Mouse (Mus musculus): ENCODE data around the gene Smok3a.
"Not testable (repeated sequence)": the region's sequence is repeated elsewhere in the genome, so short reads cannot be mapped to it uniquely, and the experiment has no call there.

Gene Smok3a

GRCm38 (mm10) chr5:138020961-138021479 is at the start of gene Smok3a, which contains the start of gene Smok3b:
TSS of gene Smok3a (plus strand) at chr5:138021261.
TSS of gene Smok3b (plus strand) at chr5:138021429.
- DNase-seq (ENCODE audit: low spot score in 2 of 2) = not testable (repeated sequence)

DNA sequence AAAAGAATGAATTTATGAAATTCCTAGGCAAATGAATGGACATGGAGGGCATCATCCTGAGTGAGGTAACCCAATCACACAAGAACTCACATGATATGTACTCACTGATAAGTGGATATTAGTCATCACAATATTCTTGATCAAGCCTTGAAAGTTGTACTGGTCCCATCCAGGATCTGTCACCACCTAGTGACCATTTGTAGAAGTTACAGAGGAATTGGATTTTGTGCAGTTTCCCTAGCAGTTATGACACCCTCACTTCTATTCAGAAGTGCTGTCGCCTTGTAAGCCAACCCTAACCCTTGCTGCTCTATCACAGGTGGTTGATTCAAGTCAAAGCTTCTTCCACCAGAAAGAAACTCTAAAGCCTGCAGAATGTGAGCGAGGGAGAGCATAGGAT is 47.9 kb upstream of the Smok3a start:
- no peak for DNase-seq (ENCODE audit: low spot score in 2 of 2)

DNA sequence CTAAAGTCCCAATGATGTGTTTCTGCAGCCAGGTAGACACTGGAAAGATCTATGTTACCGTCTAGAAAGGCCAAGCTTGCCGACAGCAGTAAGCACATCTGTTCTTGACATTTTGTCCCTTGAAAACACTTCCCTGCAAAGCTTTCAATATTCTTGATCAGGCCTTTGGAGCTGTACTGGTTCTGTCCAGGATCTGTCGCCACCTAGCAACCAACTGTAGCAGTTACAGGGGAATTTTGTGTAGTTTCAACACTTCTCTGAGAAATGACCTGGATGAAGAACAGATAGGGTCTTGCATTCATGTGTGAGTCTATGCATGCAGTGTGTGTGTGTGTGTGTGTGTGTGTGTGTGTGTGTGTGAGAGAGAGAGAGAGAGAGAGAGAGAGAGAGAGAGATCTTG is 47.3 kb upstream of the Smok3a start:
- DNase-seq (ENCODE audit: low spot score in 2 of 2) = no peak

- no peak for DNase-seq (ENCODE audit: low spot score in 2 of 2)
Measured at GRCm38 (mm10) chr5:137974724-137975123, 46.3 kb upstream of the Smok3a start.

GRCm38 (mm10) chr5:137975434-137975833 is 45.6 kb upstream of the Smok3a start:
- DNase-seq (ENCODE audit: low spot score in 2 of 2) = no peak

DNA sequence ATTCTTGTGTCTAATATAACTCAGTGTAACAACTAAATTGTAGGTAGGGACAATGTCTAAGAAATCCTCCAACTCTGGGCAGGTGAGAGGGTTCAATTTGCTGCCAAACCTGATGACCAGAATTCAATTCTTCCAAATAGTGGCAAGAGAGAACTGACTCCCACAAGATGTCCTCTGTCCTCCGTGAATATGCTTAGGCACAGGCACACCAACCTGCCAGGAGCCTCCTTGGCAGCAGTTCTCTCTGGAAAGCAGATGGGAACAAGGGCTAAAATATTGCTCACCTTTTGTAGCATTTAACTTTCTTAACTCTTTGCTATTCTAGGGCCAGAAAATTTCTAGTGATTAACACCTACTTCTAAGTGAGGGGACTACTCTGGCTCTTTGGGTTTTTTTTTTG is 43.8 kb upstream of the Smok3a start:
- no peak for DNase-seq (ENCODE audit: low spot score in 2 of 2)

GRCm38 (mm10) chr5:137979081-137979480 is 42.0 kb upstream of the Smok3a start:
- no peak for DNase-seq (ENCODE audit: low spot score in 2 of 2)

GRCm38 (mm10) chr5:137981300-137981699 is 39.8 kb upstream of the Smok3a start, which contains the start of gene Azgp1:
TSS of gene Azgp1 (plus strand) at chr5:137981520.
- DNase-seq (ENCODE audit: low spot score in 2 of 2) = no peak

- DNase-seq (ENCODE audit: low spot score in 2 of 2) = no peak
Measured at GRCm38 (mm10) chr5:137986351-137986750, 34.7 kb upstream of the Smok3a start.

- no peak for DNase-seq (ENCODE audit: low spot score in 2 of 2)
Measured at GRCm38 (mm10) chr5:138009437-138009836, 11.6 kb upstream of the Smok3a start.

DNA sequence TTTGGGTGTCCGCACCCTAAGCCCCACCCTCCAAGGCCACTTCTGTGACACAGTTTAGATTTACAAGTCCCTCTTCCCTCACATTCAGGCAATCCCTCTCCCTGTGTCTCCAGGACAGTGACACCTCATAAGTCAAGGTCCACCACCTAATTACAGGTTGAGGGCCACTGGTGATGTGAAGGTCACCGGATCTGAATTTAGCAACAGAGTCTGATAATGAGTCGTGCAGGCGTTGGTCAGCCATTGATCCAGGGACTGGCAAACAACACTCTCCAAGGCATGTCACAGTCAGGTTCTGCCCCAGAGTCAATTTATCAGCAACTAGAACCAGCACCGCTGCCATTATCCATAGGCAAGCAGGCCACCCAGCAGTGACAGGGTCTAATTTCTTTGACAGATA is 8.7 kb upstream of the Smok3a start:
- DNase-seq (ENCODE audit: low spot score in 2 of 2) = no peak

DNA sequence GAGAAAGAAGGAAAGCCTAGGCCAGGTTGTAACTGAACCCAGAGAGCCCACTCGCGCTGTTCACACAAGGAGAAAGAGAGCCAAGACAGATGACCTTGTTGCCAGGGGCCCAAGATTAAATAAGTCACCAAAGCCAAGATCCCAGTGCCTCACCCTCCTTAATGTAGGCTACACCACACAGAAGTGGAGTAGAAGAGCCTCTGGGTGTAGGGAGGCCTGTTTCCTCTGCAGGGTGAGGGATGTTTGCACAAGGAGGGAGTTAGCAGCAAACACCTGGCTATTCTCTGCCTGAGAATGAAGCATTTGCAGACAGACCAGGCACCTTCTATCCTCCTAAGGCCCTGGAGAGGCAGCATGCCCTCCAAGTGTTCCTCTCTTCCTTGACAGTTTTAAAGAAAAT is 4.5 kb upstream of the Smok3a start:
- no peak for DNase-seq (ENCODE audit: low spot score in 2 of 2)

DNA sequence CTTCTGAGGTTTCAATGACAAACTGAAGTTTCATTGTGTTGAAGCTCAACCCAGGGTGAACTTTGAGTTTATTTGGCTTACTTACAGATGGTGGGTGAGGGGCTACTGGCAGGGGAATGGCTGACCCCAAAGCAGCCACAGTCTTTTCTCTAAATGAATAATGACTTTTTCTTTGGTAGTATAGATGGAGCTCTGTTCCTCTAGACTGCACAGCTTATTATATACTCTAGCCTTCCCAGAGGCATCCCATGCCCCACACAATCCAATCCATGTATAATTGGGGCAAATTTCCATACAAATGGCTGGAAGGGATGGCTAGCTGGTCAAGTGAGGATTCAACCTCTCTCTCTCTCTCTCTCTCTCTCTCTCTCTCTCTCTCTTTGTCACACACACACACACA is 4.1 kb upstream of the Smok3a start:
- DNase-seq (ENCODE audit: low spot score in 2 of 2) = no peak

DNA sequence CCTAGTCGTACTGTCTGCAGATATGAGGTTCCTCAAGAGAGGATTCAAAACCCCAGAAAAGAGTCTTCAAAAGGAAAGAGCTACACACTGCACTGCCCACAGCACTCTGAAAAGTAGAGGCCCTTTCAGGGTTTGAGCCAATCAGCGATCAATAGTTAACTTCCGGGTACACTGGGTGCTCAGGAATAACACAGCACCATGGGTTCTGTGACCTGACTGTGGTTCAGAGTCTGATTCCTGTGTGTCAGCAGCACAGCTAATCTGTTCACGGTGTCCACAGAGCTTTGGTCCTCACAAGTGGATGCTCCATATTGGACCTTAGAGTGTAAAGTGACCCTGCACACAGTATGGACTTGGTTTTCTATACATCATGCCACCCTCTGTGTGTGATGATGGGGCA is 1.5 kb upstream of the Smok3a start:
- DNase-seq (ENCODE audit: low spot score in 2 of 2) = not testable (repeated sequence)

GRCm38 (mm10) chr5:138052894-138053293 is 31.8 kb downstream of the Smok3a start, which contains the start of gene Smok3c:
TSS of gene Smok3c (plus strand) at chr5:138053194.
- DNase-seq (ENCODE audit: low spot score in 2 of 2) = not testable (repeated sequence)

- DNase-seq (ENCODE audit: low spot score in 2 of 2) = peak in 1 of 2 experiments; percentile 39
Measured at GRCm38 (mm10) chr5:138073803-138074202, 52.7 kb downstream of the Smok3a start.

- no peak for DNase-seq (ENCODE audit: low spot score in 2 of 2)
Measured at GRCm38 (mm10) chr5:138075684-138076083, 54.6 kb downstream of the Smok3a start.

GRCm38 (mm10) chr5:138076148-138076547 is 55.1 kb downstream of the Smok3a start:
- DNase-seq (ENCODE audit: low spot score in 2 of 2) = peak in 1 of 2 experiments; percentile 21

DNA sequence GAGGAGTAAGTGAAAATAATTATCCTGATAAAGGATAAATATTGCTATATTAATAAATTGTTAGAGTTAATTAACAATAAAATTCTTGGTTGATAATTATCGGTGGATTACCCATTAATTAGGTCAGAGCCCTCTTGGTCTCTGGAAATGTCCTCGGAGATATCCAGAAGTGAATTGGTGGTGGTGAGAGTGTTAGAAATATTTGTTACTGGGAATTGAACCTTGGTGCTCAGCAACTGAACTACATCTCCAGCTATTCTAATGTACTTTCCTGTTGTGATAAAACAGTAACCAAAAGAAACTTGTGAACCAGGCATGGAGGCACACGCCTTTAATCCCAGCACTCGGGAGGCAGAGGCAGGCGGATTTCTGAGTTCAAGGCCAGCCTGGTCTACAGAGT is 59.4 kb downstream of the Smok3a start:
- DNase-seq (ENCODE audit: low spot score in 2 of 2) = no peak

DNA sequence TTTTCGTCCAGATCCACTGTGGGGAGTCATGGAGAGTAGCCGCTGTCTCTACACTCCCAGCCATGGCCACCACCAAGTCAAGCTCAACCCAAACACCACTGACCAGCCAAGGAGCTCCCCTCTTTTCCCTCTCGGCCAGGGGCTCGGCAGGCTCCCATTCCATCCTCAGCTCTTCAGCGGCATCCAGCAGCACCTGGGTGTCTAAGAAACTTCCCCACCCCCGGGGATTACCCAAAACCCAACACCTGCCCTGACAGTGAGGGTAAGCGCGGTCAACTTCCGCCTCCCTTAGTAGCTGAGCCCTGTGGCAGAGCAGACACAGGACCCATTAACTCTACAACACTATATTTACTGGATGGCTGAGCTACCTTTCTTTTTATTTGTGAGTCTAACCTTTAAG is 60.4 kb downstream of the Smok3a start:
- peak in 1 of 2 experiments; percentile 57 for DNase-seq (ENCODE audit: low spot score in 2 of 2)

- no peak for DNase-seq (ENCODE audit: low spot score in 2 of 2)
Measured at GRCm38 (mm10) chr5:138083318-138083900, 62.3 kb downstream of the Smok3a start.

DNA sequence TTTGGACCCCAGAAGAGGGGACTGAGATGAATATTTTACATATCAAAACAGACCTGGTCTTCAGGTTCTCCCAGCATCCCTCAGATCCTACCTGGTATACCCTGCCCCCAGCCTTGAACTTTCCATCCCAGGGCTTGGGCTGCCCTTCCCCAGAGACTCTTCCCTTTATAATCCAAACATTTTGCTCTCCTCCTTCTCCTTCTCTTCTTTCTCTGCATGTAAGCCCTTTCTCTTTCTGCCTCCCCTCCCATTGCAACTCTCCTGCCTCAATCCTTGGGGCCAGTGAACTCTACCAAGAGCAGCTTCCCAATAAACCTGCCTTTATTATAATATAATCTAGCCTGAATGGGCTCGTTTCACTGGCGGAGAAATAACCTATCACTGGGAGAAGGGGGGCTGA is 62.9 kb downstream of the Smok3a start:
- DNase-seq (ENCODE audit: low spot score in 2 of 2) = peak in 1 of 2 experiments; percentile 54

Measured in spleen, postnatal 4 days (tissue).